Mouse (Mus musculus) embryonic facial prominence, embryonic 15.5 days (tissue): ENCODE results near the gene Cdk9. TPM values are rescaled to one million over a fixed set of nuclear protein-coding genes. Genes with fewer than 3 reads are reported as not detected.

Experiments
- ATAC-seq: fragments of 200-750 bp; cut with Nextera tagmentation; 2 replicates; pipeline ENCODE4 v1.8.0; 2017; ENCODE audit warnings: low read depth, moderate TSS enrichment; ENCODE audit not compliant: insufficient number of reproducible peaks, low FRiP score, low TSS enrichment
- H3K27ac ChIP-seq: fragments of 300-500 bp; sonication (generic); replicated peaks from 2 replicates; pipeline ENCODE4 v1.5.1; 2015; ENCODE audit warnings: mild to moderate bottlenecking, inconsistent platforms
- H3K27me3 ChIP-seq: fragments of 300-500 bp; sonication (generic); 2 replicates; pipeline ENCODE4 v1.6.1; 2015; ENCODE audit warnings: inconsistent platforms
- H3K36me3 ChIP-seq: fragments of 300-500 bp; sonication (generic); 2 replicates; pipeline ENCODE4 v1.6.1; 2015; ENCODE audit warnings: mild to moderate bottlenecking, inconsistent platforms
- H3K4me1 ChIP-seq: fragments of 300-500 bp; sonication (generic); 2 replicates; pipeline ENCODE4 v1.6.1; 2015; ENCODE audit warnings: inconsistent platforms
- H3K4me2 ChIP-seq: fragments of 300-500 bp; sonication (generic); replicated peaks from 2 replicates; pipeline ENCODE4 v1.6.1; 2015; ENCODE audit warnings: mild to moderate bottlenecking, inconsistent platforms
- H3K4me3 ChIP-seq: fragments of 300-500 bp; sonication (generic); replicated peaks from 2 replicates; pipeline ENCODE4 v1.5.1; 2015; ENCODE audit warnings: mild to moderate bottlenecking, inconsistent platforms
- H3K9ac ChIP-seq: fragments of 300-500 bp; sonication (generic); 2 replicates; pipeline ENCODE4 v1.6.1; 2015; ENCODE audit warnings: inconsistent platforms
- H3K9me3 ChIP-seq: fragments of 300-500 bp; sonication (generic); replicated peaks from 2 replicates; pipeline ENCODE4 v1.6.1; 2016; ENCODE audit warnings: inconsistent platforms
- WGBS: fragments of 180-500 bp; shearing (Covaris S2); methylation state at CpG from one replicate; pipeline ENCODE4 v1.1.7; 2015; 5-methylcytosine and 5-hydroxymethylcytosine counted together
- microRNA counts: library from miRNA; unstranded; fragments of <30 nt; microRNA quantifications from one replicate; lab custom pipeline; 2016
- microRNA-seq: library from miRNA; unstranded; fragments of <30 nt; microRNA quantifications from one replicate; pipeline ENCODE4, GENCODE M21; 2016; ENCODE audit warnings: borderline number of aligned reads
- polyA plus RNA-seq: library from polyadenylated mRNA; unstranded; fragments of >200 nt; fragmentation: Nextera tagmentation; extraction: Ambion mirVana; gene quantifications from 2 replicates; pipeline ENCODE4 v1.2.1, GENCODE M21; 2015

Cdk9 gene
- polyA plus RNA-seq, 1 experiment from 2014 or later, result 106 TPM

GRCm38 (mm10) chr2:32655826-32656225 is 57.0 kb downstream of the Cdk9 start:
- H3K9me3 ChIP-seq, result no peaks in the 10 kb centered on the region
- 33% methylated on average over 12 of the region's 12 CpGs for WGBS
- no peak overlapping the region for H3K9ac ChIP-seq

More at GRCm38 (mm10) chr2:32655826-32656225, 57.0 kb downstream of the Cdk9 start:
- ATAC-seq, result peak; percentile 64; the same call in 1 of the 2 replicates
- Histone ChIP-seq H3K27me3 (no peaks in the 10 kb centered on the region), H3K4me2 (no peak overlapping the region), H3K27ac (peak overlapping the region; percentile 71), H3K4me3 (no peak overlapping the region), H3K4me1 (peaks cover 29% of the 10 kb centered on the region), H3K36me3 (0 out of 2 replicates have a peak, but pooled peaks cover 13% of the 10 kb centered on the region)

MicroRNA genes within 50 kb of the gene (microRNA counts, 519-probe panel; counts per million panel counts)
- microRNA mmu-miR-2861 (lab: Ali Mortazavi, UCI), result 1,520 counts per million, percentile 12 among the panel's probes with 10 or more counts

Small RNA genes lying within 50 kb of the gene (microRNA-seq; reads per million reads assigned to microRNA genes)
- not detected for gene Gm47291
- gene Mir2861, result not detected
- not detected for gene Mir3960
- gene Mir8093, result not detected

Other genes starting within 250 kb of the Cdk9 start
- 19.5 and 21.0 TPM in 2 replicates for gene Fam102a, start 177.7 kb downstream of the Cdk9 start, polyA plus RNA-seq
- gene Dpm2, start 142.2 kb downstream of the Cdk9 start, polyA plus RNA-seq, result 113 and 119 TPM in 2 replicates
- 0.53 and 0.94 TPM in 2 replicates for gene Pip5kl1, start 138.3 kb downstream of the Cdk9 start, polyA plus RNA-seq
- gene 9430097D07Rik, start 137.4 kb downstream of the Cdk9 start, polyA plus RNA-seq, result 0.11 and 0.12 TPM in 2 replicates
- 34.8 and 36.5 TPM in 2 replicates for gene St6galnac4, start 126.0 kb downstream of the Cdk9 start, polyA plus RNA-seq
- 26.9 and 27.7 TPM in 2 replicates for gene St6galnac6, start 113.4 kb downstream of the Cdk9 start, polyA plus RNA-seq
- gene Ak1, start 91.3 kb downstream of the Cdk9 start, polyA plus RNA-seq, result 67.9 and 83.8 TPM in 2 replicates
- 83.8 and 86.3 TPM in 2 replicates for gene Eng, start 66.5 kb downstream of the Cdk9 start, polyA plus RNA-seq
- gene Fpgs, start 8.9 kb downstream of the Cdk9 start, polyA plus RNA-seq, result 31.6 and 33.2 TPM in 2 replicates
- gene Sh2d3c, start 8.0 kb upstream of the Cdk9 start, polyA plus RNA-seq, result 27.3 and 27.6 TPM in 2 replicates
- 0.32 and 0.42 TPM in 2 replicates for gene 6330409D20Rik, start 27.9 kb upstream of the Cdk9 start, polyA plus RNA-seq
- gene Tor2a, start 44.2 kb upstream of the Cdk9 start, polyA plus RNA-seq, result 69.0 and 71.3 TPM in 2 replicates
- 0.87 and 1.6 TPM in 2 replicates for gene Ttc16, start 62.6 kb upstream of the Cdk9 start, polyA plus RNA-seq
- gene Ptrh1, start 62.7 kb upstream of the Cdk9 start, polyA plus RNA-seq, result 6.7 and 7.0 TPM in 2 replicates
- gene Cfap157, start 71.4 kb upstream of the Cdk9 start, polyA plus RNA-seq, result 2.1 and 3.4 TPM in 2 replicates
- 21.5 and 22.3 TPM in 2 replicates for gene Stxbp1, start 134.2 kb upstream of the Cdk9 start, polyA plus RNA-seq
- 103 and 111 TPM in 2 replicates for gene Fam129b, start 163.0 kb upstream of the Cdk9 start, polyA plus RNA-seq
- gene Rpl12, start 248.5 kb upstream of the Cdk9 start, polyA plus RNA-seq, result 141 and 176 TPM in 2 replicates
- gene Lrsam1, start 248.5 kb upstream of the Cdk9 start, polyA plus RNA-seq, result 13.1 and 15.3 TPM in 2 replicates